Mouse (Mus musculus) stomach, embryonic 16.5 days (tissue): Measurements from ENCODE around the gene Rab11fip4. TPM values are rescaled to one million over a fixed set of nuclear protein-coding genes. Genes with fewer than 3 reads are reported as not detected.

Source experiments
- ATAC-seq: fragments of 200-750 bp; cut with Nextera tagmentation; 2 replicates; pipeline ENCODE4 v1.8.0; 2017; ENCODE audit warnings: moderate number of reproducible peaks, moderate TSS enrichment; ENCODE audit not compliant: insufficient read depth, low FRiP score
- H3K27ac ChIP-seq: fragments of 300-500 bp; sonication (generic); 2 replicates; pipeline ENCODE4 v1.5.1; 2014; ENCODE audit warnings: low read length
- H3K27me3 ChIP-seq: fragments of 300-500 bp; sonication (generic); 2 replicates; pipeline ENCODE4 v1.6.1; 2014; ENCODE audit warnings: low read length, control low read depth, mixed read lengths; ENCODE audit not compliant: control insufficient read depth, insufficient read depth
- H3K36me3 ChIP-seq: fragments of 300-500 bp; sonication (generic); 2 replicates; pipeline ENCODE4 v1.6.1; 2014; ENCODE audit warnings: low read length; ENCODE audit not compliant: control insufficient read depth, insufficient read depth
- H3K4me1 ChIP-seq: fragments of 300-500 bp; sonication (generic); 2 replicates; pipeline ENCODE4 v1.6.1; 2014; ENCODE audit warnings: low read length, control low read depth, mixed read lengths; ENCODE audit not compliant: control insufficient read depth, insufficient read depth
- H3K4me2 ChIP-seq: fragments of 300-500 bp; sonication (generic); 2 replicates; pipeline ENCODE4 v1.6.1; 2014; ENCODE audit warnings: low read depth, low read length, mixed read lengths
- H3K4me3 ChIP-seq: fragments of 300-500 bp; sonication (generic); replicated peaks from 2 replicates; pipeline ENCODE4 v1.5.1; 2014; ENCODE audit warnings: mild to moderate bottlenecking, low read length
- H3K9ac ChIP-seq: fragments of 300-500 bp; sonication (generic); 2 replicates; pipeline ENCODE4 v1.6.1; 2014; ENCODE audit warnings: low read length
- H3K9me3 ChIP-seq: fragments of 300-500 bp; sonication (generic); replicated peaks from 2 replicates; pipeline ENCODE4 v1.6.1; 2016; ENCODE audit warnings: low read length, control low read depth; ENCODE audit not compliant: control insufficient read depth
- WGBS: fragments of 180-500 bp; shearing (Covaris S2); extraction: QIAGEN DNeasy Blood & Tissue Kit; methylation state at CpG from one replicate; pipeline ENCODE4 v1.1.7; 2014; 5-methylcytosine and 5-hydroxymethylcytosine counted together
- polyA plus RNA-seq: library from polyadenylated mRNA; unstranded; fragments of >200 nt; fragmentation: Nextera tagmentation; extraction: Ambion mirVana; gene quantifications from 2 replicates; pipeline ENCODE4 v1.2.1, GENCODE M21; 2015

Gene Rab11fip4
- polyA plus RNA-seq, result 2.0 and 2.2 TPM in 2 replicates

- peak within 1 kb of the TSS; percentile 57 for H3K4me3 ChIP-seq
- H3K36me3 ChIP-seq, result no peaks in the 10 kb centered on the region
- ATAC-seq, result peak; percentile 49; the same call in 1 of the 2 replicates
- WGBS, result under 1% methylated on average over 87 of the region's 98 CpGs
- H3K9me3 ChIP-seq, result no peaks in the 10 kb centered on the region
- peak within 1 kb of the TSS; percentile 90 for H3K4me2 ChIP-seq
- peak within 1 kb of the TSS; percentile 60 for H3K9ac ChIP-seq
- peaks cover 6% of the 10 kb centered on the region; the same call in 1 of the 2 replicates for H3K4me1 ChIP-seq
- peaks cover 44% of the 10 kb centered on the region for H3K27me3 ChIP-seq
- H3K27ac ChIP-seq, result no peak within 1 kb of the TSS
These were observed at the start of gene Rab11fip4 for GRCm38 (mm10) chr11:79590664-79591590. Gene Rab11fip4, plus strand, starts transcription at chr11:79591212.

DNA sequence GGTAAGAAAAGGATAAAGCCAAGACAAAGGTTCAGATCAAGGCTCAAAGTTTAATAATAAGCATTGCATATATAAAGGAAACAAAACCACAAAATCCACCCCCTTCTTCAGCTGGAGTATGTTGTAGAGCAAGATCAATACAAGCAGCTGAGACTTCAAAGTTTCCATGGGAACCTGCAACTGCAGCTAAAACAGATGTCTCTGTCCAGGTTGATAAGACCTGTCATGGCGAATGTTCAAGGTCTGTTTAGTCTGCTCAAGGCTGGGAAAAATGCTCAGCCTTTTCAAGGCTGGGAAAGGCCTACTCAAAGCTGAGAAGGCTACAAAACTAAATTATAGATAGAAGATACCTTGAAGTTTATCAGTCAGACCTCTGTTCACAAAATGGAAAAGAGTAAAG, 38.4 kb upstream of the Rab11fip4 start:
- Histone ChIP-seq H3K4me1 (no peaks in the 10 kb centered on the region), H3K9me3 (no peaks in the 10 kb centered on the region), H3K27me3 (no peaks in the 10 kb centered on the region), H3K36me3 (peaks cover 16% of the 10 kb centered on the region), H3K4me2 (no peak overlapping the region), H3K27ac (no peak overlapping the region), H3K4me3 (no peak overlapping the region), H3K9ac (no peak overlapping the region)
- no peak for ATAC-seq
- WGBS, result 60% methylated on average over 1 of the region's 1 CpGs

GRCm38 (mm10) chr11:79560536-79560935, 30.5 kb upstream of the Rab11fip4 start:
- no peak overlapping the region for H3K27ac ChIP-seq
- 85% methylated on average over 4 of the region's 4 CpGs for WGBS
- H3K4me2 ChIP-seq, result no peak overlapping the region
- ATAC-seq, result no peak
- no peaks in the 10 kb centered on the region for H3K9me3 ChIP-seq
- H3K27me3 ChIP-seq, result no peaks in the 10 kb centered on the region
- H3K36me3 ChIP-seq, result peaks cover 8% of the 10 kb centered on the region
- no peak overlapping the region for H3K9ac ChIP-seq
- no peaks in the 10 kb centered on the region for H3K4me1 ChIP-seq
- no peak overlapping the region for H3K4me3 ChIP-seq

GRCm38 (mm10) chr11:79563493-79563892, 27.5 kb upstream of the Rab11fip4 start:
- no peaks in the 10 kb centered on the region for H3K9me3 ChIP-seq
- peaks cover 23% of the 10 kb centered on the region for H3K36me3 ChIP-seq
- no peak overlapping the region for H3K27ac ChIP-seq
- WGBS, result 91% methylated on average over 7 of the region's 7 CpGs
- no peak overlapping the region for H3K9ac ChIP-seq
- no peaks in the 10 kb centered on the region for H3K4me1 ChIP-seq
- ATAC-seq, result no peak
- no peak overlapping the region for H3K4me2 ChIP-seq
- H3K4me3 ChIP-seq, result no peak overlapping the region
- no peaks in the 10 kb centered on the region for H3K27me3 ChIP-seq

- Histone ChIP-seq H3K9me3 (no peaks in the 10 kb centered on the region), H3K4me2 (no peak overlapping the region), H3K4me1 (no peaks in the 10 kb centered on the region), H3K9ac (no peak overlapping the region), H3K27ac (no peak overlapping the region), H3K4me3 (no peak overlapping the region), H3K27me3 (no peaks in the 10 kb centered on the region), H3K36me3 (peaks cover 20% of the 10 kb centered on the region)
- ATAC-seq, result no peak
- 54% methylated on average over 1 of the region's 1 CpGs for WGBS
These were observed 24.1 kb upstream of the Rab11fip4 start for GRCm38 (mm10) chr11:79566947-79567346.

DNA sequence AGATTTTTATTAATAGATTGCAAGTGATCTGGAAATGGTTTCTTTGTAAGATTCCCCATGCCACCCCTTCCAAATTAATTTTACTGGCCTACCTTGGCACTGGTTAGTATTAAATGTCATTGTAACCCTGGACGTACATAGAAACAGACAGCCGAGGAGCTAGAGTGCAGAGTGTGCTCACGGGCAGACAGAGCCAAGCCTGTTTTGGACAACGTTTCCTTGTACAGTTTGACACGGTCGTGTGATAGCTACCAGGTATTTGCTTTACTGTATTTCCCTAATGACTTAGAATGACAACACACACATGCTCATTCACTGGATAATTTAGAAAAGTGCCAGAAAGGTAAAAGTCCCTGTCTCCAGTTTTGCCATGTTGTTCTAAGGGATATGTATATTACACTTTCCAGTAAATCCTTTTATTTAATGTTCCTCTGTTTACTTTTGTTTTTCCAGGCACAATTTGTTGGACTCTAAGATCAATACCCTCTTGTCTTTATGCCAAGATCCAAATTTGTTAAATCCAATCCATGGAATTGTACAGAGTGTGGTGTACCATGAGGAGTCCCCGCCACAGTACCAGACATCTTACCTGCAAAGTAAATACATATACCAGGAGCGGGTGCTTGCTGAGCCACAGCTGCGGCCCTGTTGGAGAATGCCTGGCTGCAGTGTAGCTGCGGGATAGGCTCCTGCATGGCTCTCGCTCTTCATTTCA, 22.7 kb upstream of the Rab11fip4 start:
- Histone ChIP-seq H3K36me3 (peaks cover 20% of the 10 kb centered on the region), H3K4me2 (no peak overlapping the region), H3K4me3 (no peak overlapping the region), H3K9me3 (no peaks in the 10 kb centered on the region), H3K4me1 (no peaks in the 10 kb centered on the region), H3K27me3 (no peaks in the 10 kb centered on the region), H3K27ac (no peak overlapping the region), H3K9ac (no peak overlapping the region)
- no peak for ATAC-seq
- WGBS, result 79% methylated on average over 11 of the region's 11 CpGs

DNA sequence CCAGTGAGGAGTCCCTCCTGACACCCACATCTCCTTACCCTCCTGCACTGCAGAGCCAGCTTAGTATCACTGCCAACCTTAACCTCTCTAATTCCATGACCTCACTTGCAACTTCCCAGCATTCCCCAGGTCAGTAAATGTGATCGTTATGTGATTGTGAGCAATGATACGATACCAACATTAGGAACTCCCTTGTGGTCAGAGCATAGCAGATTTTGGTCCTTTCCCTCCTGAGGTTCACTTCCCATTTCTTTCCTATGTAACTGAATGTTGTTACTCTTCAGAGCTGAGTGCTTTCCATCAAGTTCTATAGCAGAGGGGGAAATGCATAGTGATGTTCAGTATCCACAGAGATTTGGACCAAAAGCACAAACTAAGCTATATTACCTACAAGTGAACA, 20.7 kb upstream of the Rab11fip4 start:
- peaks cover 20% of the 10 kb centered on the region for H3K36me3 ChIP-seq

DNA sequence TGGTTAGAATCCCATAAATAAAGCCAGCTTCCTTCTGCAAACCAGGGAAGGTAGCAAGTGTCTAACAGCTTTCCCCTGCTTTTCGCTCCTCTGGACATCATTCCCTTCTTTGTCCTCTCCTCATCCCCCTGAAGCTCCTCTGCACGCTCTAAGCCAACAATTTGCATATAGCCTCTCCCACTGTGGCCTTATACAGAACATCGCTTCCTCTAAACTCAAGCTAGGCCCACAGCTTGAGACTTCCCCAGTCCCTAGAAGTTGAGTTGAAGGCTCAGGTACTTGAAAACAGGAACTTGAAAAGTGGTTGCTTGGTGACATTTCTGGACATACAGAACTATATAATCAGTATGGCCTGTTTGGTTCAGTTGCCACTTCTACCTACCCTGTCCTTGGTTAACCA, 17.2 kb upstream of the Rab11fip4 start:
- Histone ChIP-seq H3K9me3 (no peaks in the 10 kb centered on the region), H3K4me1 (no peaks in the 10 kb centered on the region), H3K27ac (no peak overlapping the region), H3K4me3 (no peak overlapping the region), H3K27me3 (no peaks in the 10 kb centered on the region), H3K36me3 (peaks cover 13% of the 10 kb centered on the region; the same call in 1 of the 2 replicates), H3K4me2 (no peak overlapping the region), H3K9ac (no peak overlapping the region)
- WGBS, result 80% methylated on average over 3 of the region's 3 CpGs
- ATAC-seq, result no peak

More for the DNA sequence above, 20.7 kb upstream of the Rab11fip4 start:
- H3K4me2 ChIP-seq, result no peak overlapping the region
- no peaks in the 10 kb centered on the region for H3K9me3 ChIP-seq
- WGBS, result 87% methylated on average over 2 of the region's 2 CpGs
- no peak overlapping the region for H3K9ac ChIP-seq
- H3K27ac ChIP-seq, result no peak overlapping the region
- no peak overlapping the region for H3K4me3 ChIP-seq
- H3K27me3 ChIP-seq, result no peaks in the 10 kb centered on the region
- no peak for ATAC-seq
- no peaks in the 10 kb centered on the region for H3K4me1 ChIP-seq
